Mouse (Mus musculus) erythroblast, embryonic 14.5 days (primary cell): ENCODE results near the gene Ccdc155. TPM values are rescaled to one million over a fixed set of nuclear protein-coding genes. Genes with fewer than 3 reads are reported as not detected.

Experiments
- H3K27me3 ChIP-seq: 2 replicates; pipeline ENCODE4 v1.6.1; 2012; ENCODE audit warnings: inconsistent platforms; ENCODE audit not compliant: control insufficient read depth
- H3K36me3 ChIP-seq: 2 replicates; pipeline ENCODE4 v1.6.1; 2012; ENCODE audit warnings: mild to moderate bottlenecking, inconsistent platforms; ENCODE audit not compliant: control insufficient read depth
- H3K4me1 ChIP-seq: 2 replicates; pipeline ENCODE4 v1.6.1; 2012; ENCODE audit warnings: inconsistent platforms; ENCODE audit not compliant: control insufficient read depth
- H3K4me3 ChIP-seq: replicated peaks from 2 replicates; pipeline ENCODE3; 2012; ENCODE audit warnings: moderate library complexity, mild to moderate bottlenecking, inconsistent platforms
- H3K9me3 ChIP-seq: 2 replicates; pipeline ENCODE4 v1.6.1; 2012; ENCODE audit warnings: low read length, inconsistent platforms, mixed read lengths; ENCODE audit not compliant: control insufficient read depth
- GATA1 ChIP-seq: IDR thresholded peaks from 2 replicates; pipeline ENCODE4 v1.6.1; 2012; ENCODE audit warnings: low read length, inconsistent platforms, mixed read lengths
- TAL1 ChIP-seq: IDR thresholded peaks from 3 replicates; pipeline ENCODE4 v1.6.1; 2012; ENCODE audit warnings: low read length, inconsistent platforms, mixed read lengths
- polyA plus RNA-seq: library from polyadenylated mRNA; stranded (reverse); fragments of >175 nt; gene quantifications from 2 replicates; pipeline ENCODE4 v1.2.3, GENCODE M21; 2012

Gene Ccdc155
- polyA plus RNA-seq, 1 experiment, result 0.05 TPM

DNA sequence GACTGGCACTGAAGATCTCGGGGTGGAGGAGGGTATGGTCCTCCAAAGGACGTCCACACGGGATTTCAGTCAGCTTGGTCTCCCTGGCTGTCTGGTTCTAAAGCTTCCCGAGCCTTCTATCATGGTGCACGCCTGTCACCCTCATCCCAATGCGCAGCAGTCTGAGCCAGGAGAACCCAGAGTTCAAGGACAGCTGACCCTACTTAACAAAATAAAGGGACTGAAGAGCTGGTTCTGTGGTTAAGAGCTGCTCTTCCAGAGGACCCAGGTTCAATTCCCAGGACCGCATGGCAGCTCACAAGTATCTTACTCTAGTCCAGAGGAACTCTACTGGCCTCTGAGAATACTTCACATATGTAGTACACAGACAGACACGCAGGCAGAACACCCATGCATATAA, 24.4 kb upstream of the Ccdc155 start:
- no peaks in the 10 kb centered on the region; the same call in 1 of the 2 replicates for H3K36me3 ChIP-seq
- peaks cover 14% of the 10 kb centered on the region for H3K4me1 ChIP-seq
- peaks cover under 1% of the 10 kb centered on the region; the same call in 1 of the 2 replicates for H3K27me3 ChIP-seq
- TF ChIP-seq TAL1, result no peak
- TF ChIP-seq GATA1, result no peak
- no peaks in the 10 kb centered on the region for H3K9me3 ChIP-seq
- no peak overlapping the region for H3K4me3 ChIP-seq

DNA sequence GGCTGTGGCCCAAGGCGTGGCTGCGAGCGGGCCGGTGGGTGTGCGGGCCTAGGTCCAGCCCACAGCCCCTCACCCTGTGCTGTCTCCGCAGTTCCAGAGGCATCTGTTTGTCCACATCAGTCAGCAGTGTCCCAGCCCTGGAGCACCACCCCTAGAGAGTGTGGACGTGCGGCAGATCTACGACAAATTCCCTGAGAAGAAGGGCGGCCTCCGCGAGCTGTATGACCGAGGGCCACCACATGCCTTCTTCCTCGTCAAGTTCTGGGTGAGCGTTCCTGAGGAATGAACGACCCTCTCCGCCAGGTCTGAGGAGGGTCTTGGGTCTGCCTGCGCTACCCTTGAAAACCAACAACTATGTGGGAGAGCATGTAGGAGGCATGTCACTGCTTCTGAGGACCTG, 23.9 kb upstream of the Ccdc155 start:
- Histone ChIP-seq H3K27me3 (no peaks in the 10 kb centered on the region), H3K36me3 (no peaks in the 10 kb centered on the region; the same call in 1 of the 2 replicates), H3K4me1 (peaks cover 9% of the 10 kb centered on the region), H3K4me3 (no peak overlapping the region), H3K9me3 (no peaks in the 10 kb centered on the region)
- no peak for TF ChIP-seq TAL1
- TF ChIP-seq GATA1, result no peak

DNA sequence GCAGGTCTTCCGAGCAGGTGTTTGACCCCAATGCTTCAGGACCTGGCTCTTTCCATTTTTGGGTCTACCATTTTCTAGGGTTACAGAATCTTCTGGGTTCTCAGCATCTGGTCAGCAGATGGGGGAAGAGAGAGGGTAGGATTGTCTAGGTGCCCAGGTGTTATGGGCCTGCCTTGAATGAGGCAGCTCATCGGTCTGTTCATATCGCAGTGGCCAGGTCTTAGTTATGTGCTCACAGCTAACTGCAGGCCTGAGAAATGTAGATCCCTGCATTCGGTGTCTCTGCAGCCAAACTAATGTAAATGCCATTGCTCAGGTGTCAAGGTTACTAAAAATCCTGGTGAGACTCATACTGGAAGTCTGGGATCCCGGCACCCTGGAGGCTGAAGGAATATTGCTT, 21.7 kb upstream of the Ccdc155 start:
- TF ChIP-seq GATA1 (no peak), TAL1 (no peak)
- H3K36me3 ChIP-seq, result no peaks in the 10 kb centered on the region; the same call in 1 of the 2 replicates

DNA sequence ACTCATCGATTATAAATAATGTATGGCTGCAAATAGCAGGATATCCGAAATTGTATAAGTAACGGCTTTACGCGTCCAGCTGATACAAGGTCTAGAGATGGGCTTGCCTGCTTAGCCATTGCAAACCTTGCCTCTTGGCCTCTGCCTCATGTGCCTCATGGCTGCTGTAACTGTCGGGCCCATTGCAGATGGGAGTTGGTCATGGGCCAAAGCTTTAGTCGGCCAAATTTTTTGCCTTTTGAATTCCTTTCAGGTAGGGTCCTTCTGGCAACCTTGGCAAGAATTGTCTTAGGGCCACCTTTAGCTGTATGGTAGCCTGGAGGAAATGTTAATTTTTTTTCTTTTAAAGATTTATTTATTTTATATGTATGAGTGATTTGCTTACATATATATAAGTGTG, 20.1 kb upstream of the Ccdc155 start:
- Histone ChIP-seq H3K36me3 (no peaks in the 10 kb centered on the region; the same call in 1 of the 2 replicates), H3K4me3 (no peak overlapping the region), H3K9me3 (no peaks in the 10 kb centered on the region), H3K27me3 (no peaks in the 10 kb centered on the region), H3K4me1 (no peaks in the 10 kb centered on the region)
- no peak for TF ChIP-seq TAL1
- TF ChIP-seq GATA1, result no peak

More for the DNA sequence above, 21.7 kb upstream of the Ccdc155 start:
- H3K27me3 ChIP-seq, result no peaks in the 10 kb centered on the region
- no peak overlapping the region for H3K4me3 ChIP-seq
- H3K9me3 ChIP-seq, result no peaks in the 10 kb centered on the region
- no peaks in the 10 kb centered on the region for H3K4me1 ChIP-seq

DNA sequence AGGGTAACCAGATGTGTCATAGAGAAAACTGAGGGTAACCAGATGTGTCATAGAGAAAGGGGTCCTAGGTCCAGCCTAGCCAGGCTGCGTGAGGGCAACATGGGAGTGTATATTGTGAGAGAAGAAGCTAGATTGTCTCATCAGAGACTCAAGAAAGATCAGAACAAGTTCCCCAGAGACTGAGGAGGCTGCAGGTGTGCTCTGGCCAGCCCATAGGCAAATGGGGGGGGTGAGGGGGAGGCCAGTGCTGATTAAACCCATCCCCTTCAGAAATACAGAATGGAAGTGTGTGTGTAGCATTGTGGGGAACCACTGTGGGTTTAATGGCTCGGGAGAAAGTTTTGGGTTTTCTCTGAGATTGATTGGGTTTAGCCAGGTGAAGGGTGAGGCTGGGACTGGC, 17.0 kb upstream of the Ccdc155 start:
- no peaks in the 10 kb centered on the region for H3K9me3 ChIP-seq
- no peak for TF ChIP-seq TAL1
- no peak for TF ChIP-seq GATA1
- H3K4me3 ChIP-seq, result no peak overlapping the region
- peaks cover 10% of the 10 kb centered on the region for H3K27me3 ChIP-seq
- H3K36me3 ChIP-seq, result no peaks in the 10 kb centered on the region
- no peaks in the 10 kb centered on the region for H3K4me1 ChIP-seq

DNA sequence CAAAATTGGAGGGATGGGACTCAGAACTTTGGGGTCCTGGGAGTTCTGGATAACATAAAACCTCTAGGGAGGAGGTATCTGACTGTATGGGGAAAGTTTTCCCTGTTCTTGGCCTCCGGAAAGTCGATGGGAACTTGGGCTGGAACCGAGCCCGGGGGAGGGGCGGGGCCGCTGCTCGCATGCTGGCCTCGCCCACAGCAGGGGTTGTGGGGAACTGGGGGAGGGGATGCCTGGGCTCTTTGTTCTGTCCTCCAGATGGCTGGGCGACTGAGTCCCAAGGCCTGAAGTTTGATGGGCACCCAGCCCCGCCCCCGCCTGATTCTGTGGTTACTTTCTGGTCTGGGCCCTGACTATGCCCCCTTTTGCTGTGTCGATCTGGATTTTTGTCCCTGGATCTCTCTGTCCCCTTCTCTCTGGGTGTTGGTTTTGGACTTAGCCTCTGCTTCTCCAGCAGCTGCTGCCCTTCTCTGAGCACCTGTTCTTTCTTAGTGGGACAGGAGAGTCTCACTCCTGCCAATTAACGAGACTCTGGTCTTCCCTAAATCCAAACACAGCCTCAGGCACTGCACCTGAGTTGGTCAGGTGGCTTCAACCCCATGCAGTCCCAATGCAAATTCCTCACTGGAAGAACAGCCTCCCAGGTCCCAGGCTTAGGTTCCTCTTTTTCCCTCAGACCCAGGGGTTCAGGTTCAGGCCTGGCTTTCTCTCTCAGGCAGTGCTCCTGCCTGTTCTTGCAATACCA, 11.9 kb upstream of the Ccdc155 start:
- no peak for TF ChIP-seq TAL1
- no peaks in the 10 kb centered on the region for H3K9me3 ChIP-seq
- H3K4me1 ChIP-seq, result peaks cover 13% of the 10 kb centered on the region
- H3K27me3 ChIP-seq, result peaks cover 45% of the 10 kb centered on the region
- peak overlapping the region; percentile 37 for H3K4me3 ChIP-seq
- H3K36me3 ChIP-seq, result no peaks in the 10 kb centered on the region

DNA sequence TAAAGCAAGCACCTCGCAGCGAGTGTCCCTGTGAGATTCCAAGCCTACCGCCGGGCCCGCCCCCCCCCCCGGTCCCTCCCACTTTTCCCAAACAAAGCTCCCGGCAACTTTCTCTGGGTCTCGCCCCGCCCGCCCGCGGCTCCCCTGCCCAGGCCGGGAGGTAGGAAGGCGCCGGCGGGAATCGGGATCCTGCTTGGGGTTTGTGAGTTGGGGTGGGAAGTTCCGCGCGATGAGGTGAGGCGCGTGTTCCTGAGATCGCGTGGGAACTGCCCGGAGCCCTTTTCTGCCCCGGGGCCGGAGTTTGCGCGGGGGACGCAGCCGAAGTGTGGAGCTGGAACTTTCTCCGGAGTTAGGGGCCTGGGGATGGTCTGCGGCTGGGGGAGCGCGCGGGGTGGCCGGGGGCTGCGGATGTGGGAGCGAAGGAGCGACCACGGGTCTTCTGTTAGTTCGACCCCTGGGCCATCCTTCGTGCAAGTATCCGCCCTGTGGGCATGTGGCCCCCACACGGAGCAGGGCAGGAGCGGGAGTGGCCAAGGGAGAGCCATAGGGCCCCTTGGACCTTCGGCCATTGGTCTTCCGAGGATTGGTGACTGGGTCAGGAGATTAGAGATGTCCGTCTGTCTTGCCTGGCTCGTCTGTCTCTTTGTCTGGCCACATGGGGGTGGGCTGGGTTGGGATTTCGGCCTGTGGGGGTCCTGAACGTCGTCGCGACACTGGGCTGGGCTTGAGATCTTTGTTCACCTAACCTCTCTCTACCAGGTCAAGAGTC, 11.2 kb upstream of the Ccdc155 start, which contains the start of gene Tead2:
Tead2 (plus strand) TSS at position 81 of the 769 bp plus-strand sequence.
- TF ChIP-seq GATA1, result no peak
- no peak for TF ChIP-seq TAL1
- H3K9me3 ChIP-seq, result no peaks in the 10 kb centered on the region
- no peaks in the 10 kb centered on the region for H3K36me3 ChIP-seq
- peaks cover 53% of the 10 kb centered on the region for H3K27me3 ChIP-seq
- H3K4me3 ChIP-seq, result peak within 1 kb of the TSS; percentile 37
- H3K4me1 ChIP-seq, result peaks cover 20% of the 10 kb centered on the region

DNA sequence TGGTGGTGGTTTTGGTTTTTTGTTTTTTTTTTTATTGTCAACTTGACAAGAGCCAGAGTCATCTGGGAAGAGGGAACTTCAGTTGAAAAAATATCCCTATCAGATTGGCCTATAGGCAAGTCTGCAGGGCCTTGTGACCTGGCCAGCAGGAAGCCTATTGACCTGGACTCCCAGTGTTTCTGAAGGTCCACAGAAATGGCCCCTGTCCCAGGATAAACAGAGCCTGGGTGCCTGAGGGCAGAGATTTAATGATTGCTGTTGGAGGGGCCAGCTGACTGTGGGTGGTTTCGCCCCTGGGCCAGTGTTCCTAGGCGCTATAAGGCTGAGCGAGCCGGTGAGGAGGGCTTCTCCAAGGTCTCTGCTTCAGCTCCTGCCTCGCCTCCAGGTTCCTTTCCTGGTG, 9.0 kb upstream of the Ccdc155 start:
- H3K4me1 ChIP-seq, result peaks cover 27% of the 10 kb centered on the region
- H3K9me3 ChIP-seq, result no peaks in the 10 kb centered on the region
- H3K4me3 ChIP-seq, result no peak overlapping the region
- TF ChIP-seq GATA1 (no peak), TAL1 (no peak)
- no peaks in the 10 kb centered on the region for H3K36me3 ChIP-seq
- H3K27me3 ChIP-seq, result peaks cover 59% of the 10 kb centered on the region

DNA sequence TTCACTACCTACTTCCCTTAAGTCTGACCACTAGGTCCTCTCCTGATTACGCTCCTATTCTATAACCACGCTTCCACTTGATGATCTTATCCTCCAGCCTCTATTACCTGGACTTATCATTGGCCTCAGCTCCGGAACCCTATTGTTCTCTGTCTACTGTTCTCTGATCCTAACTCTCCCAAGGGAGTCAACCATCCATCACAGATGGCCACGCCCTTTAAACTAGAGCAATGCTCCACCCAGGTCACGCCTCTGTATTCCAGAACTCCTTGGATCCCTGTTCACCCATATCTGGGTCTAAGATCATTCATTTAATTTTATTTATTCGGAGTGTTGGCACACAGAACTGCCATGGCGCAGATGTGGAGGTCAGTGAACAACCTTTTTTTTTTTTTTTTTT, 7.7 kb upstream of the Ccdc155 start:
- H3K27me3 ChIP-seq, result peaks cover 57% of the 10 kb centered on the region
- 0 out of 2 replicates have a peak, but pooled peaks cover 2% of the 10 kb centered on the region for H3K9me3 ChIP-seq
- no peak overlapping the region for H3K4me3 ChIP-seq
- peaks cover 27% of the 10 kb centered on the region for H3K4me1 ChIP-seq
- TF ChIP-seq TAL1, result no peak
- TF ChIP-seq GATA1, result no peak
- H3K36me3 ChIP-seq, result no peaks in the 10 kb centered on the region
